8 mouse cellular contexts compared by ENCODE assay signal in the genomic region with DNA sequence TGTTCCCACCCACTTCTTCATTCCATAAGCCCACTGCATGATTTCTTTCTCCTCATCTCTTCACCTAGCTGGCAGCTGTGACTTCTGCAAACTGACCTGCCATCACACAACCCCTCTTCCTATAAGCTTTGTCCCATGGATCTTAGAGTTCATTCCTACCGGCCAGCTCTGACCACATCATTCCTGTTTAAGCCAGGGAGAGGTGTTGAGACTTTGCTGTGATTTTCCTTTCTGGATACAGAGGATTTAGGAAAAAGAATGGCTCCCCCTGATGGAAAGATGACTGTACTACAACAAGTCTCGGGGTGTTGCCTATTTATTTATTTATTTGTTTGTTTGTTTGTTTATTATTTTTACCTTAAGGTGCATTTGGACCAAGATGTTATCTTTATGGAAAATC. TPM values are rescaled to one million over a fixed set of nuclear protein-coding genes. Genes with fewer than 3 reads are reported as not detected.
A peak's percentile ranks its signal among the peaks of the same experiment; 100 is the strongest.
DNase-seq lines count a peak whose midpoint lies in the region; ATAC-seq and TF ChIP-seq lines count a peak whose summit lies in the region.

No protein-coding gene starts in this region.

- DNase-seq in hindbrain, embryonic 10.5 days (ENCODE audit: low spot score) = no peak
- DNase-seq in Muller cell, postnatal 12 days (ENCODE audit: inconsistent ontology term) = peak; percentile 58
- no peak for DNase-seq in embryonic facial prominence, embryonic 10.5 days (ENCODE audit: low spot score)
- DNase-seq in kidney, postnatal 0 days (ENCODE audit: low spot score) = peak; percentile 92
- DNase-seq in neural tube, embryonic 11.5 days (ENCODE audit: low spot score) = peak; percentile 44
- DNase-seq in frontal cortex, postnatal 25 days (ENCODE audit: low spot score in 2 of 2) = no peak
- DNase-seq in layer of hippocampus, adult 9-10 months (ENCODE audit: low spot score) = no peak

- H3K9ac ChIP-seq in hindbrain, embryonic 12.5 days = no peak overlapping the region
- no peak overlapping the region for H3K9ac ChIP-seq in kidney, postnatal 0 days (ENCODE audit: low read depth, low read length)
- H3K9ac ChIP-seq in neural tube, embryonic 11.5 days (ENCODE audit: low read length) = no peak overlapping the region

- WGBS in hindbrain, embryonic 10.5 days = 12% methylated on average over 2 of the region's 2 CpGs
- 3% methylated on average over 2 of the region's 2 CpGs for WGBS in hindbrain, embryonic 12.5 days
- 14% methylated on average over 2 of the region's 2 CpGs for WGBS in embryonic facial prominence, embryonic 10.5 days
- 9% methylated on average over 2 of the region's 2 CpGs for WGBS in kidney, postnatal 0 days
- WGBS in neural tube, embryonic 11.5 days = 17% methylated on average over 2 of the region's 2 CpGs

- peaks cover 23% of the 10 kb centered on the region for H3K4me1 ChIP-seq in hindbrain, embryonic 10.5 days (replicated peaks)
- peaks cover 17% of the 10 kb centered on the region for H3K4me1 ChIP-seq in hindbrain, embryonic 12.5 days
- H3K4me1 ChIP-seq in embryonic facial prominence, embryonic 10.5 days = peaks cover 24% of the 10 kb centered on the region
- H3K4me1 ChIP-seq in kidney, postnatal 0 days (replicated peaks; ENCODE audit: insufficient read depth, low read length) = 0 out of 2 replicates have a peak, but pooled peaks cover 4% of the 10 kb centered on the region
- H3K4me1 ChIP-seq in neural tube, embryonic 11.5 days (ENCODE audit: control insufficient read depth, insufficient read depth, low read length) = peaks cover 6% of the 10 kb centered on the region; the same call in 1 of the 2 replicates

- TF ChIP-seq CTCF in kidney, postnatal 0 days (IDR thresholded peaks at IDR 0.05; ENCODE audit: low read depth) = peak; percentile 88

- H3K9me3 ChIP-seq in hindbrain, embryonic 10.5 days = peaks cover 5% of the 10 kb centered on the region; the same call in 1 of the 2 replicates
- no peaks in the 10 kb centered on the region for H3K9me3 ChIP-seq in hindbrain, embryonic 12.5 days (replicated peaks)
- H3K9me3 ChIP-seq in embryonic facial prominence, embryonic 10.5 days = no peaks in the 10 kb centered on the region
- H3K9me3 ChIP-seq in kidney, postnatal 0 days (replicated peaks; ENCODE audit: low read length) = no peaks in the 10 kb centered on the region
- no peaks in the 10 kb centered on the region for H3K9me3 ChIP-seq in neural tube, embryonic 11.5 days (ENCODE audit: control insufficient read depth, low read length)

- no peak for ATAC-seq in hindbrain, embryonic 12.5 days (ENCODE audit: low FRiP score)
- peak; percentile 45; the same call in 1 of the 2 replicates for ATAC-seq in kidney, postnatal 0 days (replicated peaks; ENCODE audit: low FRiP score, low read depth)
- ATAC-seq in neural tube, embryonic 11.5 days (ENCODE audit: insufficient read depth, low FRiP score, low TSS enrichment) = no peak

- H3K27me3 ChIP-seq in hindbrain, embryonic 10.5 days (ENCODE audit: insufficient read depth, poor library complexity, severe bottlenecking) = no peaks in the 10 kb centered on the region
- no peaks in the 10 kb centered on the region for H3K27me3 ChIP-seq in hindbrain, embryonic 12.5 days
- no peaks in the 10 kb centered on the region for H3K27me3 ChIP-seq in embryonic facial prominence, embryonic 10.5 days (replicated peaks; ENCODE audit: low read depth, poor library complexity, severe bottlenecking)
- H3K27me3 ChIP-seq in kidney, postnatal 0 days (ENCODE audit: insufficient read depth, low read length) = no peaks in the 10 kb centered on the region
- H3K27me3 ChIP-seq in neural tube, embryonic 11.5 days (ENCODE audit: control insufficient read depth, insufficient read depth, low read length) = no peaks in the 10 kb centered on the region

- H3K4me3 ChIP-seq in hindbrain, embryonic 10.5 days = no peak overlapping the region
- no peak overlapping the region for H3K4me3 ChIP-seq in hindbrain, embryonic 12.5 days
- no peak overlapping the region for H3K4me3 ChIP-seq in embryonic facial prominence, embryonic 10.5 days
- H3K4me3 ChIP-seq in kidney, postnatal 0 days (replicated peaks; ENCODE audit: low read depth, low read length) = no peak overlapping the region
- H3K4me3 ChIP-seq in neural tube, embryonic 11.5 days (ENCODE audit: low read depth, low read length) = no peak overlapping the region

- H3K4me2 ChIP-seq in hindbrain, embryonic 12.5 days (replicated peaks) = no peak overlapping the region
- H3K4me2 ChIP-seq in kidney, postnatal 0 days (ENCODE audit: low read length) = peak overlapping the region; percentile 82; the same call in 1 of the 2 replicates
- H3K4me2 ChIP-seq in neural tube, embryonic 11.5 days (ENCODE audit: low read depth) = no peak overlapping the region

- H3K27ac ChIP-seq in hindbrain, embryonic 10.5 days = peak overlapping the region; percentile 54; the same call in 1 of the 2 replicates
- H3K27ac ChIP-seq in hindbrain, embryonic 12.5 days = no peak overlapping the region
- H3K27ac ChIP-seq in embryonic facial prominence, embryonic 10.5 days (replicated peaks) = peak overlapping the region; percentile 99; the same call in 1 of the 2 replicates
- H3K27ac ChIP-seq in kidney, postnatal 0 days = no peak overlapping the region
- H3K27ac ChIP-seq in neural tube, embryonic 11.5 days (ENCODE audit: low read depth, low read length) = no peak overlapping the region

- H3K36me3 ChIP-seq in hindbrain, embryonic 10.5 days = peaks cover 11% of the 10 kb centered on the region
- H3K36me3 ChIP-seq in hindbrain, embryonic 12.5 days = no peaks in the 10 kb centered on the region
- H3K36me3 ChIP-seq in embryonic facial prominence, embryonic 10.5 days (replicated peaks) = peaks cover 11% of the 10 kb centered on the region
- H3K36me3 ChIP-seq in kidney, postnatal 0 days (ENCODE audit: insufficient read depth, low read length) = no peaks in the 10 kb centered on the region
- H3K36me3 ChIP-seq in neural tube, embryonic 11.5 days (ENCODE audit: control insufficient read depth, insufficient read depth, low read length) = no peaks in the 10 kb centered on the region

RNA-seq across cellular contexts. Expression of gene Rnf169, which starts 1.1 kb away (rescaled TPM):
- polyA plus RNA-seq in hindbrain, embryonic 10.5 days (2016; fragmentation: Nextera tagmentation; extraction: Ambion mirVana) = 4.7 and 5.9 TPM in 2 replicates
- polyA plus RNA-seq in hindbrain, embryonic 12.5 days (2016; fragmentation: Nextera tagmentation; extraction: Ambion mirVana) = 6.7 and 7.0 TPM in 2 replicates
- 5.4 and 5.7 TPM in 2 replicates for polyA plus RNA-seq in embryonic facial prominence, embryonic 10.5 days (2016; fragmentation: Nextera tagmentation; extraction: Ambion mirVana)
- 4.4 and 5.0 TPM in 2 replicates for polyA plus RNA-seq in kidney, postnatal 0 days (2015; fragmentation: Nextera tagmentation; extraction: Ambion mirVana)
- polyA plus RNA-seq in neural tube, embryonic 11.5 days (2014; fragmentation: Nextera tagmentation; extraction: Ambion mirVana) = 7.0 and 7.8 TPM in 2 replicates

RNA-seq across cellular contexts. Expression of gene Chrdl2, which starts 24.7 kb away (rescaled TPM):
- 0.37 and 0.56 TPM in 2 replicates for polyA plus RNA-seq in hindbrain, embryonic 10.5 days (2016; fragmentation: Nextera tagmentation; extraction: Ambion mirVana)
- 0.34 and 0.42 TPM in 2 replicates for polyA plus RNA-seq in hindbrain, embryonic 12.5 days (2016; fragmentation: Nextera tagmentation; extraction: Ambion mirVana)
- 0.71 and 0.77 TPM in 2 replicates for polyA plus RNA-seq in embryonic facial prominence, embryonic 10.5 days (2016; fragmentation: Nextera tagmentation; extraction: Ambion mirVana)
- polyA plus RNA-seq in kidney, postnatal 0 days (2015; fragmentation: Nextera tagmentation; extraction: Ambion mirVana) = 0.22 and 0.32 TPM in 2 replicates
- 0.20 and 0.69 TPM in 2 replicates for polyA plus RNA-seq in neural tube, embryonic 11.5 days (2014; fragmentation: Nextera tagmentation; extraction: Ambion mirVana)

Comparison
In these comparisons a context has a peak if more than half of its experiments do, and no peak if none do; other contexts are left out.
1. H3K27ac ChIP-seq: peak in hindbrain, embryonic 10.5 days (single experiment) and embryonic facial prominence, embryonic 10.5 days (single experiment); none in hindbrain, embryonic 12.5 days (single experiment), kidney, postnatal 0 days (single experiment) and neural tube, embryonic 11.5 days (single experiment).
2. DNase-seq: peak in Muller cell, postnatal 12 days (single experiment), kidney, postnatal 0 days (single experiment) and neural tube, embryonic 11.5 days (single experiment); none in hindbrain, embryonic 10.5 days (single experiment), embryonic facial prominence, embryonic 10.5 days (single experiment), frontal cortex, postnatal 25 days (0 of 2) and layer of hippocampus, adult 9-10 months (single experiment).